Mouse (Mus musculus): ENCODE data around the gene Phtf2.
A peak's percentile ranks its signal among the peaks of the same experiment; 100 is the strongest.

Phtf2 gene

GRCm38 (mm10) chr5:20881915-20882800, at the start of gene Phtf2, which contains the start of gene Tmem60:
Gene Phtf2, minus strand, starts transcription at chr5:20882124.
Gene Tmem60, plus strand, starts transcription at chr5:20882191.
- peak; percentile 98 for DNase-seq (ENCODE audit: low spot score)

- no peak for DNase-seq (ENCODE audit: low spot score)
Measured at GRCm38 (mm10) chr5:20931300-20931699, 49.4 kb upstream of the Phtf2 start.

GRCm38 (mm10) chr5:20930430-20930829, 48.5 kb upstream of the Phtf2 start:
- no peak for DNase-seq (ENCODE audit: low spot score)

- no peak for DNase-seq (ENCODE audit: low spot score)
Measured at GRCm38 (mm10) chr5:20929669-20930151, 47.8 kb upstream of the Phtf2 start.

- no peak for DNase-seq (ENCODE audit: low spot score)
Measured at GRCm38 (mm10) chr5:20925451-20925850, 43.5 kb upstream of the Phtf2 start.

GRCm38 (mm10) chr5:20924608-20925007, 42.7 kb upstream of the Phtf2 start:
- no peak for DNase-seq (ENCODE audit: low spot score)

GRCm38 (mm10) chr5:20919566-20919965, 37.6 kb upstream of the Phtf2 start:
- DNase-seq (ENCODE audit: low spot score): no peak

- DNase-seq (ENCODE audit: low spot score): no peak
Measured at GRCm38 (mm10) chr5:20918967-20919366, 37.0 kb upstream of the Phtf2 start.

GRCm38 (mm10) chr5:20913372-20914275, 31.7 kb upstream of the Phtf2 start:
- peak; percentile 40 for DNase-seq (ENCODE audit: low spot score)

GRCm38 (mm10) chr5:20911741-20912140, 29.8 kb upstream of the Phtf2 start:
- no peak for DNase-seq (ENCODE audit: low spot score)

GRCm38 (mm10) chr5:20906191-20906590, 24.3 kb upstream of the Phtf2 start:
- no peak for DNase-seq (ENCODE audit: low spot score)

GRCm38 (mm10) chr5:20905437-20905836, 23.5 kb upstream of the Phtf2 start:
- no peak for DNase-seq (ENCODE audit: low spot score)

- DNase-seq (ENCODE audit: low spot score): no peak
Measured at GRCm38 (mm10) chr5:20904647-20905046, 22.7 kb upstream of the Phtf2 start.

GRCm38 (mm10) chr5:20897446-20898167, 15.7 kb upstream of the Phtf2 start:
- DNase-seq (ENCODE audit: low spot score): no peak

- no peak for DNase-seq (ENCODE audit: low spot score)
Measured at GRCm38 (mm10) chr5:20884036-20884620, 2.2 kb upstream of the Phtf2 start.

- DNase-seq (ENCODE audit: low spot score): peak; percentile 22
Measured at GRCm38 (mm10) chr5:20880797-20881775, 838 bp downstream of the Phtf2 start.

- DNase-seq (ENCODE audit: low spot score): no peak
Measured at GRCm38 (mm10) chr5:20880386-20880785, 1.5 kb downstream of the Phtf2 start.

- DNase-seq (ENCODE audit: low spot score): no peak
Measured at GRCm38 (mm10) chr5:20876934-20877426, 4.9 kb downstream of the Phtf2 start.

- no peak for DNase-seq (ENCODE audit: low spot score)
Measured at GRCm38 (mm10) chr5:20873146-20873545, 8.8 kb downstream of the Phtf2 start.

GRCm38 (mm10) chr5:20865193-20865755, 16.6 kb downstream of the Phtf2 start:
- DNase-seq (ENCODE audit: low spot score): no peak
